Mouse (Mus musculus): ENCODE data around the gene 1700013F07Rik.

DNA sequence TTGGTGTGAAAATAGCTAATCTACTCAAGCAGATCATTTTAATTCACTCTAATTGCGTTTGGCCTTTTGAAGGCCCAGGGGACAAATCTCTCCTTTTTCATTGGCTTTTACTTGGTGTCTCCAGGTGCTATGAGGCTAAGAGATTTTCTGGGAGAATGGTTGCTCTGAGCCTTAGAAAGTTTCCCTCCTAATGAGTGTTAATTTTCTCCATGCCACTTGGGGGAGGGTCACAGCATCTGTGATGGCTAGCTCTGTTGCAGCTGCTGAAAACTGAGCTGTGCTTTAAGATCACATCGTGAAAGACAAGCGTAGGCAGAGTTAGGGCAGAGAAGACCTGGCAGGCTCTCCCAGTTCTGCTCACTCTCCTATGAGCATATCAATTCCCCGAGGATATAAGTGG lies 38.5 kb upstream of the 1700013F07Rik start:
- TF ChIP-seq CTCF (conservative IDR thresholded peaks at IDR 0.05; ENCODE audit: insufficient read depth, insufficient read length, low read depth, low read length), result no peak
- TF ChIP-seq POLR2A (IDR thresholded peaks at IDR 0.05; ENCODE audit: low read depth, low read length), result no peak

Data from kidney, adult 2 months (tissue).